ENCODE assay signal across 13 mouse cellular contexts in the genomic region with DNA sequence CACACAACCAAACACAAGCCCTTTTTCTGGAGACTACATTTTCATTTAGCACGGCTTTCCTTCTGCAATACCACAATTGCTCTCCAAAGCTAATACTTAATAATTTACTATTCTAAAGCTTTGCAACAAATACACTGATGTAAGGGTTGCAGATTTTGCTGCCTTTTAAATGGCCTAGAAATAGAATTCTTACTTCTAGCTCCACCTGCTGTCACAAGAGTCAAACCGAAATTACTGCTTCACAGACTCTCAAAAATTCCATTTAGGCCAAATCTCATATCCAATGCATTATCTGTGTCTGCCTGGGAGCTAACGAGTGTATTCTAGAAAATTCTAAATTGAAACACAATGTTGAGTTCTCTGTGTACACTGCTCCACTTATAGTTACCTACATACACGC. TPM values are rescaled to one million over a fixed set of nuclear protein-coding genes. Genes with fewer than 3 reads are reported as not detected.
DNase-seq lines count a peak whose midpoint lies in the region; ATAC-seq and TF ChIP-seq lines count a peak whose summit lies in the region.
"Had no signal": no experiment of that assay in that cellular context is flagged by ENCODE, and none has a peak within 500 bp of the region (broad histone marks: within the 10 kb centered on the region; RNA-seq: fewer than 3 reads in every experiment).

No protein-coding gene starts in this region.

- no peaks in the 10 kb centered on the region; the same call in 1 of the 2 replicates for H3K4me1 ChIP-seq in heart, embryonic 11.5 days (ENCODE audit: control insufficient read depth, insufficient read depth, low read length)
- H3K4me1 ChIP-seq in CH12.LX (ENCODE audit: control insufficient read depth in 1 of 2, insufficient read depth in 2 of 2): peaks cover 0 to 7% of the 10 kb centered on the region in 2 experiments; a peak in 1 of 4 replicates
- H3K4me1 ChIP-seq: limb, embryonic 15.5 days had no signal

- TF ChIP-seq CTCF in CH12.LX (conservative IDR thresholded peaks at IDR 0.05 in 1 of 2, IDR thresholded peaks at IDR 0.05 in 1 of 2; ENCODE audit: low read depth in 2 of 2, low read length in 2 of 2): peak in 1 of 2 experiments; percentile 65; a peak in 2 of 4 replicates

- ATAC-seq in heart, embryonic 11.5 days (replicated peaks; ENCODE audit: insufficient number of reproducible peaks, low FRiP score, low TSS enrichment): no peak

- no peak overlapping the region for H3K4me3 ChIP-seq in heart, embryonic 11.5 days (ENCODE audit: low read depth, low read length)
- H3K4me3 ChIP-seq in CH12.LX (replicated peaks in 1 of 3; ENCODE audit: low read depth in 2 of 3, low read length in 2 of 3, poor library complexity in 1 of 3): no peak overlapping the region
- H3K4me3 ChIP-seq: hindbrain, embryonic 13.5 days; limb, embryonic 15.5 days; megakaryocyte, embryonic 14.5 days had no signal

- TF ChIP-seq RAD21 in CH12.LX (IDR thresholded peaks at IDR 0.05; ENCODE audit: low read depth, low read length): peak; percentile 75

- in situ Hi-C loops in CH12.LX (cut with MboI; ENCODE audit: low pct_ligation_motif_present, low pct_unique_long_range_greater_than_20kb, low sequenced_read_pairs): no loop called here

- 78% methylated on average over 4 of the region's 4 CpGs for WGBS in heart, embryonic 11.5 days (ENCODE audit: insufficient replicate concordance)

- H3K9ac ChIP-seq in heart, embryonic 11.5 days (ENCODE audit: low read depth, low read length): no peak overlapping the region
- no peak overlapping the region for H3K9ac ChIP-seq in CH12.LX (ENCODE audit: insufficient read depth, low read depth)
- H3K9ac ChIP-seq: hindbrain, embryonic 13.5 days; limb, embryonic 15.5 days had no signal

- no peak for DNase-seq in heart, postnatal 25 days (ENCODE audit: low spot score)
- peak; percentile 10 to 28 for DNase-seq in left cerebral cortex, postnatal 25 days (ENCODE audit: low spot score in 2 of 2)
- no peak for DNase-seq in left cerebral cortex, postnatal 36 days (ENCODE audit: low spot score in 2 of 2)
- no peak for DNase-seq in CH12.LX (ENCODE audit: extremely low read depth)
- peak; percentile 62 for DNase-seq in brain, adult 2 months (ENCODE audit: low read depth, low spot score)
- no peak for DNase-seq in ovary, postnatal 14 days (ENCODE audit: low spot score)
- DNase-seq: adrenal gland, postnatal 36 days; spleen, adult 18-20 months had no signal

- H3K27me3 ChIP-seq in heart, embryonic 11.5 days (ENCODE audit: control insufficient read depth, insufficient read depth, low read length): no peaks in the 10 kb centered on the region
- H3K27me3 ChIP-seq in CH12.LX (replicated peaks): no peaks in the 10 kb centered on the region
- H3K27me3 ChIP-seq: hindbrain, embryonic 13.5 days; limb, embryonic 15.5 days had no signal

- H3K9me3 ChIP-seq in heart, embryonic 11.5 days (replicated peaks; ENCODE audit: control insufficient read depth, low read length): no peaks in the 10 kb centered on the region
- H3K9me3 ChIP-seq in CH12.LX (replicated peaks; ENCODE audit: low read length): no peaks in the 10 kb centered on the region
- H3K9me3 ChIP-seq: hindbrain, embryonic 13.5 days; limb, embryonic 15.5 days; megakaryocyte, embryonic 14.5 days had no signal

- TF ChIP-seq POLR2A in CH12.LX (IDR thresholded peaks at IDR 0.05; ENCODE audit: low read depth, low read length): no peak

- intact Hi-C loops in heart, postnatal 25 days (cut with DNase I): loop anchor here (5.0 kb wide), 1 partner anchor 764 kb away; no protein-coding TSS in a partner anchor
- intact Hi-C loops in left cerebral cortex, postnatal 25 days (cut with DNase I): no loop called here
- intact Hi-C loops in left cerebral cortex, postnatal 36 days (cut with DNase I): no loop called here

- dilution Hi-C loops in CH12.LX (cut with MboI; ENCODE audit: extremely low pct_ligation_motif_present, extremely low pct_unique_long_range_greater_than_20kb, low sequenced_read_pairs): no loop called here

- H3K27ac ChIP-seq in heart, embryonic 11.5 days (ENCODE audit: low read depth, low read length): peak overlapping the region; percentile 7; the same call in 1 of the 2 replicates
- no peak overlapping the region for H3K27ac ChIP-seq in CH12.LX (ENCODE audit: insufficient read depth, low read depth)
- H3K27ac ChIP-seq: hindbrain, embryonic 13.5 days; limb, embryonic 15.5 days had no signal

- no peaks in the 10 kb centered on the region for H3K79me2 ChIP-seq in CH12.LX (replicated peaks; ENCODE audit: control insufficient read depth, extremely low read depth, insufficient read depth, poor library complexity, severe bottlenecking)

- H3K36me3 ChIP-seq in heart, embryonic 11.5 days (ENCODE audit: control insufficient read depth, insufficient read depth, low read length): no peaks in the 10 kb centered on the region
- peaks cover 0 to 26% of the 10 kb centered on the region in 2 experiments for H3K36me3 ChIP-seq in CH12.LX (replicated peaks in 1 of 2; ENCODE audit: control insufficient read depth in 1 of 2, insufficient read depth in 1 of 2, low read length in 1 of 2)
- H3K36me3 ChIP-seq: hindbrain, embryonic 13.5 days; limb, embryonic 15.5 days had no signal

- no peak overlapping the region for H3K4me2 ChIP-seq in heart, embryonic 11.5 days
- H3K4me2 ChIP-seq in CH12.LX (ENCODE audit: insufficient read depth, low read depth, poor library complexity, severe bottlenecking): no peak overlapping the region
- H3K4me2 ChIP-seq: hindbrain, embryonic 13.5 days; limb, embryonic 15.5 days had no signal

- no peak for TF ChIP-seq EP300 in CH12.LX (IDR thresholded peaks at IDR 0.05; ENCODE audit: low read length)

TF ChIP-seq in CH12.LX, 34 proteins besides CTCF, POLR2A, EP300 and RAD21:
- TF ChIP-seq ZC3H11A (IDR thresholded peaks at IDR 0.05; ENCODE audit: low read depth, low read length) (peak; percentile 54), POLR2AphosphoS2 (IDR thresholded peaks at IDR 0.05; ENCODE audit: low read depth, low read length) (no peak), SMC3 (IDR thresholded peaks at IDR 0.05; ENCODE audit: low read depth, low read length) (peak; percentile 79), MYC (IDR thresholded peaks at IDR 0.05; ENCODE audit: low read depth, low read length) (no peak)
TF ChIP-seq in CH12.LX: peak in this region for 2.

RNA-seq across cellular contexts. Expression of a gene that starts 23.3 kb away (rescaled TPM):
- polyA plus RNA-seq in heart, embryonic 11.5 days (2014; fragmentation: Nextera tagmentation; extraction: Ambion mirVana): 9.9 and 13.1 TPM in 2 replicates
- under 1 TPM in 1 of 2 experiments, not detected in 1; 0.20 TPM for total RNA-seq in heart, postnatal 25 days (2021)
- total RNA-seq in left cerebral cortex, postnatal 25 days (2021): under 1 TPM in 1 of 2 experiments, not detected in 1; 0.55 TPM
- total RNA-seq in left cerebral cortex, postnatal 36 days (2021): under 1 TPM; 0.32 to 0.41 TPM
- total RNA-seq in CH12.LX (2012; rRNA removed) (6.6 and 7.9 TPM in 2 replicates), CH12.LX (2014; rRNA removed) (11.1 and 12.2 TPM in 2 replicates)
- polyA plus RNA-seq in CH12.LX (2012; ENCODE audit: insufficient read length, low read depth): 6.6 and 8.0 TPM in 2 replicates
- total RNA-seq: gastrocnemius, adult 18-20 months had no signal

RNA-seq across cellular contexts. Expression of a gene that starts 23.3 kb away (rescaled TPM):
- 34.1 and 36.9 TPM in 2 replicates for polyA plus RNA-seq in heart, embryonic 11.5 days (2014; fragmentation: Nextera tagmentation; extraction: Ambion mirVana)
- 10 to 100 TPM in 1 of 2 experiments, 1 to 10 TPM in 1; 8.8 to 10.1 TPM for total RNA-seq in heart, postnatal 25 days (2021)
- 10 to 100 TPM; 24.6 to 25.0 TPM for total RNA-seq in left cerebral cortex, postnatal 25 days (2021)
- 10 to 100 TPM; 19.5 to 29.9 TPM for total RNA-seq in left cerebral cortex, postnatal 36 days (2021)
- total RNA-seq in CH12.LX (2012; rRNA removed): 23.4 and 27.4 TPM in 2 replicates
- total RNA-seq in CH12.LX (2014; rRNA removed): 16.1 and 16.9 TPM in 2 replicates
- 48.3 and 53.7 TPM in 2 replicates for polyA plus RNA-seq in CH12.LX (2012; ENCODE audit: insufficient read length, low read depth)

Comparison
In these comparisons a context has a peak if more than half of its experiments do, and no peak if none do; other contexts are left out.
1. DNase-seq: peak in left cerebral cortex, postnatal 25 days (2 of 2) and brain, adult 2 months (single experiment); none in heart, postnatal 25 days (single experiment), left cerebral cortex, postnatal 36 days (0 of 2), CH12.LX (single experiment) and ovary, postnatal 14 days (single experiment).
2. RNA of a gene that starts 23.3 kb away (total RNA-seq): 6.6 to 12.2 TPM in CH12.LX; 0.55 TPM in left cerebral cortex, postnatal 25 days, 0.32 to 0.41 TPM in left cerebral cortex, postnatal 36 days and 0.20 TPM in heart, postnatal 25 days; every median in the first group is over 4 times any median in the second.